Mouse (Mus musculus) spleen, postnatal 36 days (tissue): ENCODE results near the gene Plekhb1.
A peak's percentile ranks its signal among the peaks of the same experiment; 100 is the strongest.

Experiments
- DNase-seq, 2 experiments: peaks; one replicate each; pipeline ENCODE4 v3.0.0; 2022; ENCODE audit warnings: low spot score in 2 of 2, mixed read lengths in 1 of 2

Gene Plekhb1

GRCm38 (mm10) chr7:100656739-100657138 lies 5.5 kb downstream of the Plekhb1 start:
- DNase-seq, result no peak

- no peak for DNase-seq
Measured at GRCm38 (mm10) chr7:100654441-100654840, 7.8 kb downstream of the Plekhb1 start.

GRCm38 (mm10) chr7:100653480-100654266 lies 8.5 kb downstream of the Plekhb1 start:
- no peak for DNase-seq

- no peak for DNase-seq
Measured at GRCm38 (mm10) chr7:100651011-100651410, 11.2 kb downstream of the Plekhb1 start.

GRCm38 (mm10) chr7:100650421-100650820 lies 11.8 kb downstream of the Plekhb1 start:
- DNase-seq, result no peak

- DNase-seq, result no peak
Measured at GRCm38 (mm10) chr7:100649826-100650225, 12.4 kb downstream of the Plekhb1 start.

GRCm38 (mm10) chr7:100649095-100649494 lies 13.1 kb downstream of the Plekhb1 start:
- DNase-seq, result no peak

- DNase-seq, result peak; percentile 14 to 40
Measured at GRCm38 (mm10) chr7:100645147-100645546, 17.1 kb downstream of the Plekhb1 start.

GRCm38 (mm10) chr7:100642413-100642812 lies 19.8 kb downstream of the Plekhb1 start:
- DNase-seq, result no peak

GRCm38 (mm10) chr7:100637657-100638056 lies 24.6 kb downstream of the Plekhb1 start:
- DNase-seq, result no peak

- no peak for DNase-seq
Measured at GRCm38 (mm10) chr7:100624538-100624937, 37.7 kb downstream of the Plekhb1 start.

- no peak for DNase-seq
Measured at GRCm38 (mm10) chr7:100622277-100622676, 39.9 kb downstream of the Plekhb1 start.

- peak; percentile 4 to 29 for DNase-seq
Measured at GRCm38 (mm10) chr7:100616121-100616857, 45.9 kb downstream of the Plekhb1 start.

GRCm38 (mm10) chr7:100608910-100609309 lies 53.3 kb downstream of the Plekhb1 start:
- DNase-seq, result no peak

GRCm38 (mm10) chr7:100608130-100608741 lies 54.0 kb downstream of the Plekhb1 start, which contains the start of gene Mrpl48:
TSS of gene Mrpl48 (minus strand) at chr7:100608301.
- peak; percentile 26 to 28 for DNase-seq

- DNase-seq, result peak; percentile 95 to 97
Measured at GRCm38 (mm10) chr7:100607214-100608129, 54.7 kb downstream of the Plekhb1 start, which contains the start of gene Rab6a. TSS of gene Rab6a (plus strand) at chr7:100607410.

- DNase-seq, result no peak
Measured at GRCm38 (mm10) chr7:100600211-100600610, 62.0 kb downstream of the Plekhb1 start.

- no peak for DNase-seq
Measured at GRCm38 (mm10) chr7:100593349-100593748, 68.9 kb downstream of the Plekhb1 start.
